Mouse (Mus musculus): ENCODE data around the gene Kcnb1.

GRCm38 (mm10) chr2:167198660-167199427, 8.9 kb upstream of the Kcnb1 start:
- no peak for TF ChIP-seq ZNF384 (IDR thresholded peaks at IDR 0.05; ENCODE audit: low read depth, low read length)
- no peak for TF ChIP-seq MAFK (IDR thresholded peaks at IDR 0.05; ENCODE audit: insufficient read depth, low read depth, low read length)
- TF ChIP-seq HCFC1 (IDR thresholded peaks at IDR 0.05; ENCODE audit: borderline replicate concordance, insufficient read depth, low read length), result no peak
- no peak for TF ChIP-seq CHD2 (IDR thresholded peaks at IDR 0.05; ENCODE audit: low read depth, low read length)

All from ES-E14 (cell line).